Mouse (Mus musculus) midbrain, embryonic 12.5 days (tissue): Measurements from ENCODE around the gene Gm36864. TPM values are rescaled to one million over a fixed set of nuclear protein-coding genes. Genes with fewer than 3 reads are reported as not detected.
"Not testable (repeated sequence)": the region's sequence is repeated elsewhere in the genome, so short reads cannot be mapped to it uniquely, and the experiment has no call there.

Experiments used
- ATAC-seq: fragments of 200-750 bp; cut with Nextera tagmentation; 2 replicates; pipeline ENCODE4 v1.8.0; 2017; ENCODE audit warnings: low read depth, moderate TSS enrichment, moderate library complexity; ENCODE audit not compliant: low FRiP score
- H3K27ac ChIP-seq: fragments of 300-500 bp; sonication (generic); replicated peaks from 2 replicates; pipeline ENCODE4 v1.5.1; 2016; ENCODE audit warnings: mild to moderate bottlenecking
- H3K27me3 ChIP-seq: fragments of 300-500 bp; sonication (generic); 2 replicates; pipeline ENCODE4 v1.6.1; 2016; ENCODE audit warnings: mild to moderate bottlenecking
- H3K36me3 ChIP-seq: fragments of 300-500 bp; sonication (generic); 2 replicates; pipeline ENCODE4 v1.6.1; 2016
- H3K4me1 ChIP-seq: fragments of 300-500 bp; sonication (generic); 2 replicates; pipeline ENCODE4 v1.6.1; 2016
- H3K4me2 ChIP-seq: fragments of 300-500 bp; sonication (generic); replicated peaks from 2 replicates; pipeline ENCODE4 v1.6.1; 2016; ENCODE audit warnings: mild to moderate bottlenecking, moderate library complexity
- H3K4me3 ChIP-seq: fragments of 300-500 bp; sonication (generic); 2 replicates; pipeline ENCODE4 v1.5.1; 2016; ENCODE audit warnings: mild to moderate bottlenecking
- H3K9ac ChIP-seq: fragments of 300-500 bp; sonication (generic); replicated peaks from 2 replicates; pipeline ENCODE4 v1.6.1; 2016; ENCODE audit warnings: mild to moderate bottlenecking, moderate library complexity
- H3K9me3 ChIP-seq: fragments of 300-500 bp; sonication (generic); 2 replicates; pipeline ENCODE4 v1.6.1; 2016; ENCODE audit warnings: mild to moderate bottlenecking
- WGBS: fragments of 180-500 bp; shearing (Covaris S2); methylation state at CpG from one replicate; pipeline ENCODE4 v1.1.7; 2016; 5-methylcytosine and 5-hydroxymethylcytosine counted together
- polyA plus RNA-seq: library from polyadenylated mRNA; unstranded; fragments of >200 nt; fragmentation: Nextera tagmentation; extraction: Ambion mirVana; gene quantifications from 2 replicates; pipeline ENCODE4 v1.2.1, GENCODE M21; 2016

Gm36864 gene
- polyA plus RNA-seq, result not detected in 2 replicates

DNA sequence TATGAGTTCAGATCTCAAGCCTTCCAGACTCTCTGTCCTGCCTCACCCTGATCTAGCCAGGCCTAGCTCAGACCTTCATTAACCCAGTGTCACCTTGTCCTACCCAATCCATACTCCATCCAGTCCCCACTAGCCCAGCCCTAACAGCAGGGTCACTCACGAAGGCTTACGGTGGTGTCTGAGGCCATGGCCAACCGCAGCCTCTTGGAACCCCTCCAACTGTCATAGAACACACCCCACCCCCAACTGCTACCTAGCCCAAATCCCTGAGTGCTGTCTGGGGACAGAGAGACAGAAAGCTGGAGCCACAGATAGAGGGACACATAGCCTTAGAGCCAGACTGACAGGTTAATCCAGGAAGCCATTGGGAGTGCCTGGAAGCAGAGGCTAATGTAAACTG is at the start of gene Gm36864:
Gene Gm36864, plus strand, starts transcription at position 269 of the 400 bp plus-strand sequence.
- Histone ChIP-seq H3K4me1 (no peaks in the 10 kb centered on the region), H3K27ac (no peak within 1 kb of the TSS), H3K36me3 (no peaks in the 10 kb centered on the region), H3K4me3 (no peak within 1 kb of the TSS), H3K27me3 (0 out of 2 replicates have a peak, but pooled peaks cover 5% of the 10 kb centered on the region), H3K4me2 (no peak within 1 kb of the TSS), H3K9me3 (no peaks in the 10 kb centered on the region), H3K9ac (no peak within 1 kb of the TSS)
- ATAC-seq, result no peak
- WGBS, result 90% methylated on average over 3 of the region's 3 CpGs

DNA sequence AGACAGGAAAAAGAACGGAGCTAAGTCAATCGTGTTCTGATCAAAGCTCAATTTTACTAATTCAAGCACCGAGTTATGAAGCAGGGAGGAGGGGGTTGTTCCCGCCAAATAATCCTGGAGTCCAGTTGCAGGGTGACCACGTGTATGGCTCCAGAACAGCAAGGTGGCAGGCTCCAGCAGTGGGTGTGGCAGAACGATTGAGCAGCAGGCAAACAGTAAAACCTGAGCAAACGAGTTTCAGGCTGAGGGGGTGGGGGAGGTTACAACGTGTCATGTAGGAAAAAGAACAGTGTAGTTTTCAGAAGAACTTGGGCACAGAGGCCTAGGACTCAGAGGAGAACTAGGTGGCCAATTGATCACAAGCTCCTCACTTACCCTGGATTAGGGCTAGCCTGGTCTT is 49.5 kb upstream of the Gm36864 start:
- H3K36me3 ChIP-seq, H3K4me3 ChIP-seq, H3K4me1 ChIP-seq, H3K4me2 ChIP-seq, H3K9ac ChIP-seq, ATAC-seq, H3K27me3 ChIP-seq, H3K9me3 ChIP-seq, H3K27ac ChIP-seq: not testable (repeated sequence)
- 76% methylated on average over 8 of the region's 8 CpGs for WGBS

DNA sequence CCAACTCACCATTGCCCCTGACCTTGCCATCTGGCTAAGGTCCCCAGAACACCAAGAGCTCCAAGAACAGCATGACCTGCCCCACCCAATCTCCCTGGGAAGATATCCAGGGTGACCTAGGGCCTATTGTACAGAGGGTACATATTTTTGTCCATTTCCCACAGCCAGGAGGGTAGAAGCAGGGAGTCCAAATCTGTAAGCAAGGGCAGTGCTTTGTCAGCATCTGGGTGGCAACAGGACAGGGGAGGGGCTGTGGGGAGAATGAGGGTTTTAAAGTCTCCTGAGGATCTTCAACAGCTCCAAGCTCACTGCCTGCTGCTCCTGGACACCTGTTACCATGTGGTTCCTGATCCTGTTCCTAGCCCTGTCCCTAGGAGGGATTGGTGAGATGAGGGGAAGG is 48.0 kb upstream of the Gm36864 start, which contains the start of gene Klk1b24:
Gene Klk1b24, plus strand, starts transcription at position 301 of the 400 bp plus-strand sequence.
- ATAC-seq, H3K9me3 ChIP-seq, H3K4me2 ChIP-seq: not testable (repeated sequence)

DNA sequence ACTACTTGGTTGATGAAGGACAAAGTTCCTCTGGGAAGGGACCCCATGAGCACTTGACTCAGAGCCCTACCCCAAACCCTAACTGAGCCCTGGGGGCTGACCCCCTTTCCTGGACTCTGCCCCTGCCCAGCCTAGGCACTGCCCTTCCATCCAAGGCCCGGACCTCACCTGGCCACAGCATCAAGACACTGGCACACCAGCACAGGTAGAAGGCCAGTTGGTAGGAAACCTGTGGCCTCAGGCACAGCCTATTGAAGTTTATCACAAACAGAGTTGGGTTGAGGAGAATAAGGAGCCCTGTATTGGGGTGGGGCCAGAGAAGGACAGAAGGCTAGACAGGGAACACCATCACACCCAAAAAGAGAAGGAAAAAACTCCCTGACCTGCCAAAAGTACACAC is 42.5 kb upstream of the Gm36864 start:
- 80% methylated on average over 1 of the region's 1 CpGs for WGBS
- H3K27me3 ChIP-seq, H3K36me3 ChIP-seq, H3K9me3 ChIP-seq, H3K4me2 ChIP-seq, H3K27ac ChIP-seq, ATAC-seq, H3K4me3 ChIP-seq, H3K4me1 ChIP-seq, H3K9ac ChIP-seq: not testable (repeated sequence)

More for the DNA sequence above, 48.0 kb upstream of the Gm36864 start, which contains the start of gene Klk1b24:
- not testable (repeated sequence) for H3K4me1 ChIP-seq, H3K9ac ChIP-seq, H3K27ac ChIP-seq, H3K27me3 ChIP-seq, H3K4me3 ChIP-seq, H3K36me3 ChIP-seq

DNA sequence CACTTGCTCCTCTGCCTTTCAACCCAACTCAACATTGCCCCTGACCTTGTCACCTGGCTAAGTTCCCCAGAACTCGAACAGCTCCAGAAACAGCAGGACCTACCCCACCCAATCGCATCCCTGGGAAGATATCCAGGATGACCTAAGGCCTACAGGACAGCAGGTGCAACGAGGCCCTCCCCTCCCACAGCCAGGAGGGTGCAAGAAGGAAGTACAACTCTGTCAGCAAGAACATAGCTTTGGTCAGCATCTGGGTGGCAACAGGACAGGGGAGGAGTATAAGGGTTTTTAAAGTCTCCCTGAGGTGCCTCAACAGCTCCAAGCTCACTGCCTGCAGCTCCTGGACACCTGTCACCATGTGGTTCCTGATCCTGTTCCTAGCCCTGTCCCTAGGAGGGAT is 38.1 kb upstream of the Gm36864 start, which contains the start of gene Klk1b3:
Gene Klk1b3, plus strand, starts transcription at position 301 of the 400 bp plus-strand sequence.
- ATAC-seq, result no peak
- Histone ChIP-seq H3K9ac (no peak within 1 kb of the TSS), H3K36me3 (no peaks in the 10 kb centered on the region), H3K9me3 (no peaks in the 10 kb centered on the region), H3K4me1 (no peaks in the 10 kb centered on the region), H3K4me3 (no peak within 1 kb of the TSS), H3K4me2 (no peak within 1 kb of the TSS), H3K27me3 (no peaks in the 10 kb centered on the region), H3K27ac (no peak within 1 kb of the TSS)
- WGBS, result 66% methylated on average over 3 of the region's 3 CpGs

- not testable (repeated sequence) for H3K4me2 ChIP-seq, H3K4me1 ChIP-seq, H3K36me3 ChIP-seq, H3K4me3 ChIP-seq, ATAC-seq, H3K9ac ChIP-seq, H3K27me3 ChIP-seq, H3K9me3 ChIP-seq, H3K27ac ChIP-seq
- WGBS, result 65% methylated on average over 3 of the region's 3 CpGs
Measured at GRCm38 (mm10) chr7:44207135-44207534, 28.8 kb upstream of the Gm36864 start, which contains the start of gene Klk1b4. Gene Klk1b4 (plus strand): TSS chr7:44207435.

DNA sequence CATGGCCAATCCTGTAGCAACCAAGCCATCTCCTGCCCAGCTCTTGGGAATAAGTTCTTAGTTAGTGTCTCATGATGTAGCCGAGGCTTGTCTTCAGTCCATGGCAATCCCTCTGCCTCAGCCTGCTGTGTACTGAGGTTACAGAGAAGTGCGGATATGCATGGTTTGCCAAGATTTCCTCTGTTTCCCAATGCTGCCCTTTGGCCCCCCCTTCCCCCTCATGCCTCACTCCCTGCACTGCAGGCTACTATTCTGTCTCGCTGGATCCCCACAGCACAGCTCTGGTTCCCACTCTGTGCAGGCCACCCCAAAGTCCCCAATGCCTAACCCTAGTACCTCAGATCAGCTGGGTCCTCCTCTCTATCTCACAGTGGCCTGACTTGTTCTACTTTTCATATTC is 27.7 kb upstream of the Gm36864 start:
- Histone ChIP-seq H3K4me2 (no peak overlapping the region), H3K4me1 (no peaks in the 10 kb centered on the region), H3K27me3 (no peaks in the 10 kb centered on the region), H3K9ac (no peak overlapping the region), H3K9me3 (no peaks in the 10 kb centered on the region), H3K4me3 (no peak overlapping the region), H3K27ac (no peak overlapping the region), H3K36me3 (no peaks in the 10 kb centered on the region)
- no peak for ATAC-seq
- 85% methylated on average over 3 of the region's 3 CpGs for WGBS

DNA sequence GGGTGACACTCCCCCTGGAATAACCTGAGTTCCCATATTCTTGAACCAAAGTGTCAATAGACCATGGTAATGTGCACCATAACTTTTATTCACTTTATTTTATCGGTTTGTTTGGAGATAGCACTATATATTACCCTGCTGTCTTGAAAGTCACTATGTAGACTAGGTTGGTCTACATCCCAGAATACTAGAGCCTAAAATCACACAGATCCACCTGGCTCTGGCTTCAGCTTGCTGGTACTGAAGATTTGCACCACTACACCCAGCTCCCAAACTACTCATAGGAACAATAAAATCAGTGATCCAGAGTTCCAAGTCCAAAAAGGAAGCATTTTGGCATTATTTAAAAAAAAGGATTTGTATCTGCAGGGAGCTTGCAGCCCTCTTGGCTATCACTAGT is 20.3 kb upstream of the Gm36864 start, which contains the start of gene Klk1b5:
Gene Klk1b5, plus strand, starts transcription at position 301 of the 400 bp plus-strand sequence.
- H3K27me3 ChIP-seq, result no peaks in the 10 kb centered on the region
- no peaks in the 10 kb centered on the region for H3K36me3 ChIP-seq
- H3K27ac ChIP-seq, result no peak within 1 kb of the TSS
- no peak for ATAC-seq
- H3K9ac ChIP-seq, result no peak within 1 kb of the TSS
- no peak within 1 kb of the TSS for H3K4me2 ChIP-seq
- no peak within 1 kb of the TSS for H3K4me3 ChIP-seq
- no peaks in the 10 kb centered on the region for H3K9me3 ChIP-seq
- 78% methylated on average over 1 of the region's 1 CpGs for WGBS
- H3K4me1 ChIP-seq, result no peaks in the 10 kb centered on the region

DNA sequence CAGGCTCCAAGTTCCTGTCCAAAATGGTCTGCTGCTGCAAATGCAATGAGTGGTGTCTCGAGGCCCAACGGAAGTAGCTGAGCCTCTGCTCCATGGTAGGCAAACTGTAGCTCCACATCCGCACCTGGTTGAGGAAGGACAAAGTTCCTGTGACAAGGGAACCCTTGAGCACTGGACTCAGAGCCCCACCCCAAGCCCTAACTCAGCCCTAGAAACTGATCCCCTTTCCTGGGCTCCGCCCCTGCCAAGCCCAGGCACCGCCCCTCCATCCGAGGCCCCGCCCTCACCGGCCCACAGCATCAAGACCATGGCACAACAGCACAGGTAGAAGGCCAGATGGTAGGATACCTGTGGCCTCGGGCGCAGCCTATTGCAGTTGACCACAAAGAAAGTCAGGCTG is 14.4 kb upstream of the Gm36864 start:
- not testable (repeated sequence) for H3K9ac ChIP-seq, H3K27ac ChIP-seq, ATAC-seq, H3K36me3 ChIP-seq, H3K4me3 ChIP-seq, H3K27me3 ChIP-seq, H3K4me1 ChIP-seq, H3K9me3 ChIP-seq, H3K4me2 ChIP-seq
- WGBS, result 70% methylated on average over 9 of the region's 10 CpGs

- H3K9ac ChIP-seq, H3K9me3 ChIP-seq, H3K27me3 ChIP-seq, ATAC-seq, H3K27ac ChIP-seq, H3K36me3 ChIP-seq, H3K4me1 ChIP-seq, H3K4me3 ChIP-seq, H3K4me2 ChIP-seq: not testable (repeated sequence)
- 76% methylated on average over 6 of the region's 6 CpGs for WGBS
Measured at GRCm38 (mm10) chr7:44222335-44222734, 13.6 kb upstream of the Gm36864 start.

- peaks cover 5% of the 10 kb centered on the region; the same call in 1 of the 2 replicates for H3K27me3 ChIP-seq
- 80% methylated on average over 1 of the region's 1 CpGs for WGBS
- H3K36me3 ChIP-seq, result no peaks in the 10 kb centered on the region
- no peak within 1 kb of the TSS for H3K4me2 ChIP-seq
- H3K4me1 ChIP-seq, result no peaks in the 10 kb centered on the region
- H3K27ac ChIP-seq, result no peak within 1 kb of the TSS
- H3K9ac ChIP-seq, result no peak within 1 kb of the TSS
- no peaks in the 10 kb centered on the region for H3K9me3 ChIP-seq
- no peak for ATAC-seq
- H3K4me3 ChIP-seq, result no peak within 1 kb of the TSS
Measured at GRCm38 (mm10) chr7:44225076-44225475, 10.9 kb upstream of the Gm36864 start, which contains the start of gene Klk1. Gene Klk1 (plus strand): TSS chr7:44225360.

DNA sequence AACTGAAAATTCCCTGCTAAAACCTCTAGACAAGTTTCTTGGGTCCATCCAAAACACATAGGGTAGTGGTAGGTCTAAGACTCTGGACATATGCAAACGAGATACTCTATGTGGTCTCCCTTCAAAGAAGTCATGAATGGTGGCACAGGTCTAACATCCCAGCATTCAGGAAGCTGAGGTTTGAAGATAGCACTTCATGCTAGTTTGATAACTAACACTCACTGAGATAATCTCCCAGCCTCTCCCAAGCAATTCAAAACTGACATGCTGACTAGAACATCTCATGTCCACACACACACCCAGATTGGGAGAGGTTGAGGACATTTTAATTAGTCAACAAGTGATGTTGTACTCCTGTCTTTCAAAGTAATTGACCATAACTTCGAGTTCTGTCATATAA is 3.9 kb downstream of the Gm36864 start:
- ATAC-seq, result no peak
- Histone ChIP-seq H3K4me1 (no peaks in the 10 kb centered on the region), H3K4me2 (no peak overlapping the region), H3K4me3 (no peak overlapping the region), H3K27ac (no peak overlapping the region), H3K36me3 (no peaks in the 10 kb centered on the region), H3K9me3 (no peaks in the 10 kb centered on the region), H3K9ac (no peak overlapping the region), H3K27me3 (0 out of 2 replicates have a peak, but pooled peaks cover 5% of the 10 kb centered on the region)
- 72% methylated on average over 2 of the region's 2 CpGs for WGBS

GRCm38 (mm10) chr7:44240712-44241111 is 4.7 kb downstream of the Gm36864 start:
- Histone ChIP-seq H3K9me3 (no peaks in the 10 kb centered on the region), H3K4me2 (no peak overlapping the region), H3K4me3 (no peak overlapping the region), H3K27ac (no peak overlapping the region), H3K4me1 (peaks cover 6% of the 10 kb centered on the region), H3K27me3 (0 out of 2 replicates have a peak, but pooled peaks cover 5% of the 10 kb centered on the region), H3K9ac (no peak overlapping the region), H3K36me3 (no peaks in the 10 kb centered on the region)
- WGBS, result 57% methylated on average over 1 of the region's 1 CpGs
- no peak for ATAC-seq
